Mouse (Mus musculus) CH12.LX (cell line): ENCODE measurements at regions not wholly inside any gene's neighbourhood (a gene's known extent, or its start where the extent isn't known, plus 50 kb on each side); places are given as distances from the start of the nearest gene placed in this dataset.

Source experiments
- DNase-seq: peaks from one replicate; pipeline ENCODE4 v3.0.0-alpha.2; 2013; ENCODE audit errors: extremely low read depth
- H3K27ac ChIP-seq: 2 replicates; pipeline ENCODE4 v1.5.1; 2012; ENCODE audit warnings: low read depth, mild to moderate bottlenecking, control low read depth, moderate library complexity; ENCODE audit not compliant: insufficient read depth
- H3K27me3 ChIP-seq: replicated peaks from 2 replicates; pipeline ENCODE3; 2012; ENCODE audit warnings: inconsistent platforms
- H3K36me3 ChIP-seq, 2 experiments: replicated peaks in 1 of 2; 2 replicates each; pipeline versions ENCODE3 to v1.6.1; 2012; ENCODE audit warnings: inconsistent platforms in 1 of 2, low read length in 1 of 2, mild to moderate bottlenecking in 1 of 2, mixed read lengths in 1 of 2, moderate library complexity in 1 of 2; ENCODE audit not compliant: control insufficient read depth in 1 of 2, insufficient read depth in 1 of 2
- H3K4me1 ChIP-seq, 2 experiments: 2 replicates each; pipeline ENCODE4 v1.6.1; 2012; ENCODE audit warnings: inconsistent platforms in 1 of 2, moderate library complexity in 1 of 2; ENCODE audit not compliant: insufficient read depth in 2 of 2, control insufficient read depth in 1 of 2
- H3K4me2 ChIP-seq: 2 replicates; pipeline ENCODE4 v1.6.1; 2012; ENCODE audit warnings: low read depth, mild to moderate bottlenecking, control low read depth; ENCODE audit not compliant: poor library complexity, insufficient read depth, severe bottlenecking
- H3K4me3 ChIP-seq, 3 experiments: fragments of 150-350 bp in 1 of 3; sonication (generic) in 1 of 3; replicated peaks in 1 of 3; 2 replicates each; pipeline versions ENCODE3 to v1.5.1; 2011 to 2012; ENCODE audit warnings: low read depth in 2 of 3, low read length in 2 of 3, mild to moderate bottlenecking in 2 of 3, moderate library complexity in 2 of 3, control low read depth in 1 of 3, improper control_type of control experiment in 1 of 3, inconsistent platforms in 1 of 3, mixed read lengths in 1 of 3; ENCODE audit not compliant: poor library complexity in 1 of 3
- H3K79me2 ChIP-seq: replicated peaks from 2 replicates; pipeline ENCODE4 v1.6.1; 2012; ENCODE audit warnings: mild to moderate bottlenecking, moderate library complexity; ENCODE audit not compliant: control insufficient read depth, poor library complexity, insufficient read depth, severe bottlenecking; ENCODE audit errors: extremely low read depth
- H3K9ac ChIP-seq: 2 replicates; pipeline ENCODE4 v1.6.1; 2012; ENCODE audit warnings: low read depth, mild to moderate bottlenecking, control low read depth, moderate library complexity; ENCODE audit not compliant: insufficient read depth
- H3K9me3 ChIP-seq: replicated peaks from 2 replicates; pipeline ENCODE3; 2012; ENCODE audit warnings: low read length, inconsistent platforms, mixed read lengths
- BHLHE40 ChIP-seq: IDR thresholded peaks from 2 replicates; pipeline ENCODE4 v1.6.1; 2011; ENCODE audit warnings: mild to moderate bottlenecking, low read depth, low read length, improper control_type of control experiment
- CHD2 ChIP-seq: IDR thresholded peaks from 2 replicates; pipeline ENCODE4 v1.6.1; 2011; ENCODE audit warnings: low read length, improper control_type of control experiment
- CTCF ChIP-seq, 2 experiments: IDR thresholded peaks in 1 of 2; conservative IDR thresholded peaks in 1 of 2; 2 replicates each; pipeline ENCODE4 v1.5.1; 2011 to 2012; ENCODE audit warnings: low read depth in 2 of 2, low read length in 2 of 2, improper control_type of control experiment in 1 of 2, inconsistent platforms in 1 of 2, mild to moderate bottlenecking in 1 of 2, moderate library complexity in 1 of 2
- E2F4 ChIP-seq: IDR thresholded peaks from 2 replicates; pipeline ENCODE4 v1.6.1; 2011; ENCODE audit warnings: low read depth, low read length, improper control_type of control experiment; ENCODE audit not compliant: insufficient replicate concordance
- ELF1 ChIP-seq: IDR thresholded peaks from 2 replicates; pipeline ENCODE4 v1.6.1; 2014; ENCODE audit warnings: low read depth, mild to moderate bottlenecking, inconsistent platforms, low read length, improper control_type of control experiment
- ETS1 ChIP-seq: conservative IDR thresholded peaks from 2 replicates; pipeline ENCODE4 v1.6.1; 2012; ENCODE audit warnings: low read depth, mild to moderate bottlenecking, inconsistent platforms, low read length, improper control_type of control experiment, moderate library complexity
- GABPA ChIP-seq: IDR thresholded peaks from 2 replicates; pipeline ENCODE4 v1.6.1; 2012; ENCODE audit warnings: low read depth, low read length, improper control_type of control experiment, inconsistent platforms; ENCODE audit not compliant: insufficient replicate concordance
- HCFC1 ChIP-seq: IDR thresholded peaks from 2 replicates; pipeline ENCODE4 v1.6.1; 2012; ENCODE audit warnings: low read depth, mild to moderate bottlenecking, inconsistent platforms, low read length, improper control_type of control experiment
- IRF4 ChIP-seq: IDR thresholded peaks from 2 replicates; pipeline ENCODE4 v1.6.1; 2014; ENCODE audit warnings: low read depth, mild to moderate bottlenecking, inconsistent platforms, low read length, improper control_type of control experiment
- JUND ChIP-seq: conservative IDR thresholded peaks from 2 replicates; pipeline ENCODE4 v1.6.1; 2011; ENCODE audit warnings: low read depth, low read length, improper control_type of control experiment
- MAFK ChIP-seq: IDR thresholded peaks from 2 replicates; pipeline ENCODE4 v1.6.1; 2011; ENCODE audit warnings: low read length, improper control_type of control experiment; ENCODE audit not compliant: insufficient replicate concordance
- MEF2A ChIP-seq: IDR thresholded peaks from 2 replicates; pipeline ENCODE4 v1.6.1; 2014; ENCODE audit warnings: low read depth, mild to moderate bottlenecking, inconsistent platforms, low read length, improper control_type of control experiment, borderline replicate concordance
- MYC ChIP-seq: IDR thresholded peaks from 2 replicates; pipeline ENCODE4 v1.6.1; 2011; ENCODE audit warnings: low read depth, mild to moderate bottlenecking, improper control_type of control experiment, low read length
- NELFE ChIP-seq: IDR thresholded peaks from 2 replicates; pipeline ENCODE4 v1.6.1; 2011; ENCODE audit warnings: low read depth, low read length, improper control_type of control experiment
- NRF1 ChIP-seq: IDR thresholded peaks from 2 replicates; pipeline ENCODE4 v1.6.1; 2014; ENCODE audit warnings: low read depth, mild to moderate bottlenecking, inconsistent platforms, low read length, improper control_type of control experiment, moderate library complexity
- PAX5 ChIP-seq: IDR thresholded peaks from 2 replicates; pipeline ENCODE4 v1.6.1; 2012; ENCODE audit warnings: low read length, inconsistent platforms, mixed read lengths
- POLR2A ChIP-seq: IDR thresholded peaks from 2 replicates; pipeline ENCODE4 v1.6.1; 2011; ENCODE audit warnings: low read depth, mild to moderate bottlenecking, improper control_type of control experiment, low read length
- POLR2AphosphoS2 ChIP-seq: IDR thresholded peaks from 2 replicates; pipeline ENCODE4 v1.6.1; 2011; ENCODE audit warnings: low read depth, low read length, improper control_type of control experiment
- RCOR1 ChIP-seq: conservative IDR thresholded peaks from 2 replicates; pipeline ENCODE4 v1.6.1; 2012; ENCODE audit warnings: low read depth, mild to moderate bottlenecking, inconsistent platforms, low read length, improper control_type of control experiment
- TBP ChIP-seq: conservative IDR thresholded peaks from 2 replicates; pipeline ENCODE4 v1.6.1; 2011; ENCODE audit warnings: low read depth, low read length, improper control_type of control experiment
- UBTF ChIP-seq: IDR thresholded peaks from 2 replicates; pipeline ENCODE4 v1.6.1; 2012; ENCODE audit warnings: low read depth, mild to moderate bottlenecking, inconsistent platforms, low read length, improper control_type of control experiment, moderate library complexity
- USF2 ChIP-seq: conservative IDR thresholded peaks from 2 replicates; pipeline ENCODE4 v1.6.1; 2011; ENCODE audit warnings: low read depth, low read length, improper control_type of control experiment
- ZMIZ1 ChIP-seq: IDR thresholded peaks from 2 replicates; pipeline ENCODE4 v1.6.1; 2012; ENCODE audit warnings: low read depth, mild to moderate bottlenecking, inconsistent platforms, low read length, improper control_type of control experiment
- dilution Hi-C: fragments of 300-500 bp; cut with MboI; formaldehyde crosslinking; loops from 2 replicates; pipeline ENCODE4 v1.14.3; 2020; ENCODE audit warnings: low sequenced_read_pairs; ENCODE audit not compliant: extremely low pct_unique_long_range_greater_than_20kb, extremely low pct_ligation_motif_present
- in situ Hi-C: fragments of 300-500 bp; cut with MboI; formaldehyde crosslinking; loops from 3 replicates; pipeline ENCODE4 v1.14.3; 2019; ENCODE audit warnings: low sequenced_read_pairs, low pct_ligation_motif_present, low pct_unique_long_range_greater_than_20kb, mixed read lengths

DNA sequence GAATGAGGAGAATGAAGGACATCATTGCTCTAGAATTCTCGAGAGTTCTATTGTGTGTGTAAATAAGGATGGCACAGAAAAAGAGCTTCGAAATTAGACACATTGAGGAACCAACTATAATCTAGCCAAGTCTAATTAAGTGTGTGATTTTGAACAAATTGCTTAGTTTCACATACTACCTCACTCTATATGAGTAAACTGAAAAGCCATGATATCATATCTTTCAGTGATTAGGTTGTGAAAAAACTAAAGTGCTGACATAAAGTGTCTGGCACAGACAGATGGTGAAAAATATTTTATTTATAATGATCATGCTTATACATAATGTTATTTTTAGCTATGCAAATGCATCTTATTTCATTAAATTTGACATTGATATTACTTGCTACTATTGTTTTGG is 124.6 kb upstream of the Nrip1 start:
- in situ Hi-C loops, result no loop called here
- Histone ChIP-seq H3K9ac (no peak overlapping the region), H3K36me3 (no peaks in the 10 kb centered on the region), H3K4me1 (no peaks in the 10 kb centered on the region), H3K9me3 (peaks cover 54% of the 10 kb centered on the region), H3K4me2 (no peak overlapping the region), H3K4me3 (no peak overlapping the region), H3K27ac (no peak overlapping the region), H3K27me3 (no peaks in the 10 kb centered on the region), H3K79me2 (no peaks in the 10 kb centered on the region)
- no peak for TF ChIP-seq PAX5
- TF ChIP-seq CTCF (conservative IDR thresholded peaks at IDR 0.05 in 1 of 2, IDR thresholded peaks at IDR 0.05 in 1 of 2; ENCODE audit: low read depth in 2 of 2, low read length in 2 of 2), result no peak
- TF ChIP-seq E2F4, result no peak
- no peak for TF ChIP-seq NELFE
- no peak for TF ChIP-seq CHD2
- no peak for TF ChIP-seq RCOR1
- no peak for TF ChIP-seq MYC
- TF ChIP-seq POLR2A, result no peak
- no peak for TF ChIP-seq ZMIZ1
- no peak for TF ChIP-seq USF2
- TF ChIP-seq BHLHE40, result no peak
- no peak for TF ChIP-seq HCFC1
- no peak for TF ChIP-seq IRF4
- TF ChIP-seq MAFK, result no peak
- no peak for TF ChIP-seq MEF2A
- no peak for TF ChIP-seq JUND
- no peak for TF ChIP-seq UBTF
- no peak for TF ChIP-seq ETS1
- TF ChIP-seq POLR2AphosphoS2, result no peak
- no peak for TF ChIP-seq GABPA
- no peak for DNase-seq
- dilution Hi-C loops, result no loop called here

DNA sequence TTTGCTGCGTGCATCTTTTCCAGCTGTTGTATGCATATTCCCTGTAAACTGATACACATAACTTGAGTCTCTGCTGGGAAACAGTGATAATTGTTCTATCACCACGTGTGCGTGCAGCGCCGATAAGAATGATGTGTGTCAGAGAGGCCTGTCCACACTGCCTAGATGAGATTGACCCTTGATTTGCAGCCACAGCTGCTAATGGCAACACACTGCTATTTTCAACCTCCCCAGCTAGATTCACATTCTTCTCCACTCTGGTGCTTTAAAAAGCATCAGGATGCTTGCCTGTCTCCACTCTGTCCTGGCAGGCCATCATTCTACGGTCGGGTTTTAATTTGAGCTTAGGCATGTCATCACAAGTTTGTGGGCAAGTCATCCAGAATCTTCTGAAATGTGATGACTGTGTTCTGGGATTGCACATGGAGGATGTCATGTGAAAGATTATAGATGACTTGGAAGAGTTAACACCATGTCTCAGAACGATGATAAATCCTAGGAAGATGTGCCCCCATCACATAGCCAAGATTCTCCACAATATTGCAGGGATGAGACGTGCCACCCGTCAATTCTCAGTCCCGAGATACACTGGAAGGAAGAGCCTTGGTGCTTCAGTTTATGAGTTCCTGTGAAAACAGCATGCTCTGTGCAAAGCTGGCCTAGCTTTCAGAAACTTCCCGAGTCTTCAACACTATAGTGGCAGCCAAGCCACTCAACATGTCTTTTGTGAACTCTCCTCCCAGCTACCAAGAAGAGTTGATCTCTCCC is 123.6 kb upstream of the Nrip1 start:
- Histone ChIP-seq H3K4me1 (no peaks in the 10 kb centered on the region), H3K9ac (no peak overlapping the region), H3K4me3 (no peak overlapping the region), H3K4me2 (no peak overlapping the region), H3K79me2 (no peaks in the 10 kb centered on the region), H3K27ac (no peak overlapping the region), H3K36me3 (no peaks in the 10 kb centered on the region), H3K27me3 (no peaks in the 10 kb centered on the region), H3K9me3 (peaks cover 44% of the 10 kb centered on the region)
- TF ChIP-seq ELF1 (no peak), MAFK (no peak), TBP (no peak), POLR2A (no peak), RCOR1 (no peak), NRF1 (no peak)
- DNase-seq, result no peak
- dilution Hi-C loops, result no loop called here
- in situ Hi-C loops, result no loop called here
